Mouse (Mus musculus): ENCODE data around the gene Gm10192. TPM values are rescaled to one million over a fixed set of nuclear protein-coding genes. Genes with fewer than 3 reads are reported as not detected.

The Gm10192 gene
- polyA plus RNA-seq, 1 experiment from 2014 or later = not detected

DNA sequence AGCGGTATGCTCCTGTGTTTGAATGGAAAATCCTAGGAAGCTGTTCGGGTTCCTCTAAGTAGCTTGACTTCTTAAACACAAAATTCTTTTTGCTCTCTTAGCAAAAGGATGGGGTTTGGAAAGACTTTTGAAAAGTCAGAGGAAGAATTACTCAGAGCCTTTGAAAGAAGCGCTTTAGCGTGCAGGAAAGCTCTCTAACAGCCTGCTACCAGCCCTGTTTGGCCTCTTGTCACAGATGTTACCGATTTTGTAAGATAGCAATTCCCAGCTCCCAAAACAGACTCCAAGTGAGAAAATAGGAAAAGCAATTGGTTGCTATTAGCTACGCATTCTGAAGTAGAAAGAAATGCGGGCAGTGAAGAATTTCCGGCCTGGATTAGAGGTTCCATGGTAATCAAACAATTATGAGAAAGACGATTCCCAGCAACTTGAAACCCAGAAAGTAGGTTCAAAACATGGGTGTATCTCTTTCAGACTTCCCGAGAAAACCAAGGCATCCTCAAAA is 26.1 kb downstream of the Gm10192 start:
- Histone ChIP-seq H3K9ac (ENCODE audit: low read length) (no peak overlapping the region), H3K4me1 (replicated peaks; ENCODE audit: control insufficient read depth, insufficient read depth, low read length) (peaks cover 2% of the 10 kb centered on the region; the same call in 1 of the 2 replicates), H3K4me2 (ENCODE audit: low read depth, low read length, severe bottlenecking) (no peak overlapping the region), H3K27ac (ENCODE audit: low read depth, low read length) (no peak overlapping the region), H3K4me3 (ENCODE audit: low read depth, low read length) (no peak overlapping the region), H3K36me3 (ENCODE audit: control insufficient read depth, insufficient read depth, low read length) (no peaks in the 10 kb centered on the region), H3K9me3 (ENCODE audit: control insufficient read depth, low read length) (no peaks in the 10 kb centered on the region), H3K27me3 (ENCODE audit: control insufficient read depth, insufficient read depth, low read length) (no peaks in the 10 kb centered on the region)
- DNase-seq (ENCODE audit: low spot score) (no peak), ATAC-seq (replicated peaks; ENCODE audit: low FRiP score) (no peak)
- 59% methylated on average over 10 of the region's 10 CpGs for WGBS

- Histone ChIP-seq H3K9me3 (ENCODE audit: control insufficient read depth, low read length) (no peaks in the 10 kb centered on the region), H3K4me1 (replicated peaks; ENCODE audit: control insufficient read depth, insufficient read depth, low read length) (peaks cover 2% of the 10 kb centered on the region; the same call in 1 of the 2 replicates), H3K27me3 (ENCODE audit: control insufficient read depth, insufficient read depth, low read length) (no peaks in the 10 kb centered on the region), H3K4me3 (ENCODE audit: low read depth, low read length) (no peak overlapping the region), H3K27ac (ENCODE audit: low read depth, low read length) (no peak overlapping the region), H3K36me3 (ENCODE audit: control insufficient read depth, insufficient read depth, low read length) (no peaks in the 10 kb centered on the region), H3K9ac (ENCODE audit: low read length) (no peak overlapping the region), H3K4me2 (ENCODE audit: low read depth, low read length, severe bottlenecking) (no peak overlapping the region)
- ATAC-seq (replicated peaks; ENCODE audit: low FRiP score) (no peak), DNase-seq (ENCODE audit: low spot score) (no peak)
- WGBS = 45% methylated on average over 3 of the region's 3 CpGs
Observed at GRCm38 (mm10) chr4:97156084-97156483, 26.9 kb downstream of the Gm10192 start.

DNA sequence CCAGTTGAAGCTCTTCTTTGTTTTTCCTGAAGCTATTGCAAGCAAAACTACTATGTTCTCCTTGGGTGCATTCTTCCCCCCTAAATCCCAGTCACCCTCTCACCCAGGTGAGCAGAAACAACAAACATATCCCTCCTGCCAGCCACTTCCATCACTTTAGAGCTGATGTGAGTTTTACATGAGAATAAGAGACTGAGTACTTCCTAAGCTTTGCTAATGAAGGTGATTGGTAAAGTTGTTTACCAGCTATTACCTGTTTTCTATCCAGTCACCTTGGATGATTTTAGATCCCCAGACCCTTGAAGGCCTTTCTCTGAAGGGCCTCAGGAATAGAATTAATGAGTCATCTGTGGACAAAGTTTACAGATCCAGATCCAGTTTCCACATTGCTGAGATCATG is 29.4 kb downstream of the Gm10192 start:
- Histone ChIP-seq H3K4me2 (ENCODE audit: low read depth, low read length, severe bottlenecking) (no peak overlapping the region), H3K9me3 (ENCODE audit: control insufficient read depth, low read length) (no peaks in the 10 kb centered on the region), H3K36me3 (ENCODE audit: control insufficient read depth, insufficient read depth, low read length) (no peaks in the 10 kb centered on the region), H3K27ac (ENCODE audit: low read depth, low read length) (no peak overlapping the region), H3K27me3 (ENCODE audit: control insufficient read depth, insufficient read depth, low read length) (no peaks in the 10 kb centered on the region), H3K4me1 (replicated peaks; ENCODE audit: control insufficient read depth, insufficient read depth, low read length) (peaks cover 2% of the 10 kb centered on the region; the same call in 1 of the 2 replicates), H3K4me3 (ENCODE audit: low read depth, low read length) (no peak overlapping the region), H3K9ac (ENCODE audit: low read length) (no peak overlapping the region)
- ATAC-seq (replicated peaks; ENCODE audit: low FRiP score) (no peak), DNase-seq (ENCODE audit: low spot score) (no peak)

DNA sequence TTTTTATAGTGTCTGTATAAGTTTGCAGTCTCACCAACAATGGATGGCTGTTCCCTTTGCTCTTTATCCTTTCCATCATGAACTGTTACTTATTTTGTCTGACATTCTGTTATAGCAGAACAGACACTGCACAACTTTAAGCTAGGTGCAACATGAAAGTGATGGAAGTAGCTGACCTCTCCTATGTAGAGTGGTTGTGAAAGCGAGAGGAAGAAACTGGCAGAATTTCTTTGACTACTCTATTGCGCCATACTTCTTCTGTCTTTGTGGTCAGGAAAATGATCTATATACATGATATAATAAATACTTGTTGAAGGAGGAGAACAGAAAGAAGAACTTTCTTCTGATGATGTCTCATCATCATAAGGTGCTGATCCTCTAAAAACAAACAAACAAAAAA is 40.5 kb downstream of the Gm10192 start:
- Histone ChIP-seq H3K27ac (ENCODE audit: low read depth, low read length) (no peak overlapping the region), H3K27me3 (ENCODE audit: control insufficient read depth, insufficient read depth, low read length) (no peaks in the 10 kb centered on the region), H3K4me1 (replicated peaks; ENCODE audit: control insufficient read depth, insufficient read depth, low read length) (no peaks in the 10 kb centered on the region), H3K9me3 (ENCODE audit: control insufficient read depth, low read length) (no peaks in the 10 kb centered on the region), H3K4me3 (ENCODE audit: low read depth, low read length) (no peak overlapping the region), H3K9ac (ENCODE audit: low read length) (no peak overlapping the region), H3K36me3 (ENCODE audit: control insufficient read depth, insufficient read depth, low read length) (no peaks in the 10 kb centered on the region), H3K4me2 (ENCODE audit: low read depth, low read length, severe bottlenecking) (no peak overlapping the region)
- no peak for ATAC-seq (replicated peaks; ENCODE audit: low FRiP score)
- WGBS = 93% methylated on average over 2 of the region's 2 CpGs
- no peak for DNase-seq (ENCODE audit: low spot score)

All from forebrain, embryonic 11.5 days (tissue).